Mouse (Mus musculus) megakaryocyte, embryonic 14.5 days (primary cell): ENCODE data around the gene Ice2. TPM values are rescaled to one million over a fixed set of nuclear protein-coding genes. Genes with fewer than 3 reads are reported as not detected.
A peak's percentile ranks its signal among the peaks of the same experiment; 100 is the strongest.

Source experiments
- H3K27me3 ChIP-seq: replicated peaks from 2 replicates; pipeline ENCODE3; 2012; ENCODE audit warnings: inconsistent platforms
- H3K36me3 ChIP-seq: replicated peaks from 2 replicates; pipeline ENCODE3; 2012; ENCODE audit warnings: low read length, inconsistent platforms, mixed read lengths
- H3K4me1 ChIP-seq: 2 replicates; pipeline ENCODE4 v1.6.1; 2012; ENCODE audit warnings: inconsistent platforms
- H3K4me3 ChIP-seq: replicated peaks from 2 replicates; pipeline ENCODE3; 2012; ENCODE audit warnings: moderate library complexity, mild to moderate bottlenecking, inconsistent platforms
- H3K9me3 ChIP-seq: 2 replicates; pipeline ENCODE4 v1.6.1; 2012; ENCODE audit warnings: inconsistent platforms
- FLI1 ChIP-seq: IDR thresholded peaks from 2 replicates; pipeline ENCODE4 v1.6.1; 2012; ENCODE audit warnings: low read length, inconsistent platforms, mixed read lengths
- GATA1 ChIP-seq: IDR thresholded peaks from 3 replicates; pipeline ENCODE4 v1.6.1; 2012; ENCODE audit warnings: mixed read lengths, low read length, inconsistent platforms, borderline replicate concordance
- polyA plus RNA-seq: library from polyadenylated mRNA; stranded (reverse); fragments of >175 nt; gene quantifications from 2 replicates; pipeline ENCODE4 v1.2.3, GENCODE M21; 2012; ENCODE audit warnings: low replicate concordance; ENCODE audit not compliant: insufficient read depth

Ice2 gene
- polyA plus RNA-seq, 1 experiment, result 0.39 TPM

DNA sequence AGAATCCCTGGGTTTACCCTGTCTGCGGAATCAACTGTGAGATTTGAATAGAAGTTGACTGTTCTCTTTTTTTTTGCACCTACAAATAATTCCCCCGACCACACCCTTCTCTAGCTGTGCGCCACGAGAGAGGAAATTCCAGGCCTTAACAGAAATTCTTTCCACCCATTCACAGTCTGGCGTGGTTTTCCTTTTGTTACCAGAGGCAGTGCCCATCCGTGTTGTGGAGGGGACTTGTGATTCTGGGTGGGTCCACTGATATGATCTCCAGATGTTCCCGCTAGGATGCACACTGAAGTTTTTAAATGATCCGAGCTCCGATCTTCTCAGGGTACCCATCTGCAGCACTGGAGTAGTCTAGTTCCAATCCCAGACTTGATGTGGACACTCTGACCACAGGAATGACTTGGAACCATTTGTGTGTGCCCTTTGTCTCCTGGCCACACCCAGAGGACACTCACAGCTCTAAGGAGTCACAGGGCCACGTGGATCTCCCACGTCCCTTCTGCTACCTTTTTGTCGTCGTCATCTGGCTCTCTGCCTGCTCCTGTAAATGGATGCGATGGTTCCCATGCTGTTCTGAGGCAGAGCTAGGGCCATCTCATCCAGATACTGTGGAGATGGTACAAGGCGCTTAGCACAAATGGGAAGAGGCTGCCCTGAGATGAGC is 58.8 kb downstream of the Ice2 start:
- peaks cover 2% of the 10 kb centered on the region; the same call in 1 of the 2 replicates for H3K9me3 ChIP-seq
- TF ChIP-seq GATA1 (no peak), FLI1 (no peak)
- peaks cover 66% of the 10 kb centered on the region for H3K27me3 ChIP-seq
- no peaks in the 10 kb centered on the region for H3K36me3 ChIP-seq
- H3K4me3 ChIP-seq, result peak overlapping the region; percentile 60
- H3K4me1 ChIP-seq, result peaks cover 48% of the 10 kb centered on the region

DNA sequence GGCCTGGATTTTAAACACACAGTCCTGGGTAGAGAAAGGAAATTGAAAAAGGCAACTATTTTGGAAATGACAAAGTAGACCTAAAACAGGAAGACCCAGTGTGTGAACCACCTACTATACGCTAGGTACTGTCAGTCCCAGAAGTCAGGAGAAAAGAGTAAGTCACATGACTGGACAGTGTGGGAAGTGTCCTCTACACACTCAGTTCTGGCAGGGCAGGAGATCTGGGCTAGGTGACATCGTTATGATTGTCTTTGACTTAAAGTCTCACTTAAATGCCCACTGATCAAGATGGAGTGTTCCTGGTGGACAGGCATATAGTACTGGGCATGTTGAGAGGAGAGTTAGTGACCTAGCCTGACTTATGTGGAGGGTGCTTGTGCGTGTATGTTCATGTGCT is 59.4 kb downstream of the Ice2 start:
- TF ChIP-seq GATA1, result no peak
- no peak for TF ChIP-seq FLI1
- no peaks in the 10 kb centered on the region for H3K36me3 ChIP-seq
- H3K9me3 ChIP-seq, result peaks cover 4% of the 10 kb centered on the region; the same call in 1 of the 2 replicates
- H3K4me3 ChIP-seq, result no peak overlapping the region
- peaks cover 48% of the 10 kb centered on the region for H3K4me1 ChIP-seq
- H3K27me3 ChIP-seq, result peaks cover 61% of the 10 kb centered on the region

DNA sequence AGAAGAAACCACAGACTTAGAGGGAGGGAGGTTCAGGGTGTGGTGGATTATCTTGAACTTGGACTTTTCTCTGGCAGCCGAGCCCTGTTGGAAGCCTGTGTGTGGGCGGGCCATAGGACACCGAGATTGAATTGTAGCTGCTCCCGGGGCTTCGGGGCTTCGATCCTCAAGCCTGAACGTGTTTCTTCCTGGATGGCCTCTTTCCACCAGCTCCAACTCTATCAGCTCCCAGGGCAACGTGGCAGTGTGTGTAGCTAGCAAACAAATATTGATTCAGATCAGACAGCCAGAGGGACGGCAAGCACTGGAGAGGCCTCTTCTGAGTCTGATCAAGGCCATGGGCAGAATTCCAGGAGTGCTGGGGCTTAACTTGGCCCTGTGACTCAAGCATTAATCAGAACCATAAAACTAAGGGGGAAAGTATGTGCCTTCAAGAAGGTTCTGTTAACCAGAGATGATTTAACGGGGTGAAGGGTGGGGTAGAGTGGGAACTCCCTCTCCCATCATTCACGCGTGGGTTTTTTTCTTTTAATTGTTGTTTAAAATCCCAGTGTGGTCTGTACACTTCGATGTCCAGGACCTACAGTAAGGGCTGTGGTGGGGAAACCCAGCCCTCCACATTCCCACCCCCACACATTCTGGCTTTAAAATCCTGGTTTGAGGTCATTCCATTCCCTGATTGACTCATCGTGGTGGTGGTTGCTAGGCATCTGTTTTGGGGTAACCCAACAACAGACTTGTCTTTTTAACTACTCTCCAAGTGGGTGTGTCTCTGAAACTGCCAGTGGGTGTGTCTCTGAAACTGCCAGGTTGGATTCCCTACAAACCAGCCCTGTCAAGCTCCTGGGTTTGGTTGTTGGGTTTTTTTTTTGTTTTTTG is 60.3 kb downstream of the Ice2 start:
- TF ChIP-seq FLI1 (no peak), GATA1 (no peak)
- H3K4me1 ChIP-seq, result peaks cover 52% of the 10 kb centered on the region
- H3K9me3 ChIP-seq, result peaks cover 4% of the 10 kb centered on the region; the same call in 1 of the 2 replicates

DNA sequence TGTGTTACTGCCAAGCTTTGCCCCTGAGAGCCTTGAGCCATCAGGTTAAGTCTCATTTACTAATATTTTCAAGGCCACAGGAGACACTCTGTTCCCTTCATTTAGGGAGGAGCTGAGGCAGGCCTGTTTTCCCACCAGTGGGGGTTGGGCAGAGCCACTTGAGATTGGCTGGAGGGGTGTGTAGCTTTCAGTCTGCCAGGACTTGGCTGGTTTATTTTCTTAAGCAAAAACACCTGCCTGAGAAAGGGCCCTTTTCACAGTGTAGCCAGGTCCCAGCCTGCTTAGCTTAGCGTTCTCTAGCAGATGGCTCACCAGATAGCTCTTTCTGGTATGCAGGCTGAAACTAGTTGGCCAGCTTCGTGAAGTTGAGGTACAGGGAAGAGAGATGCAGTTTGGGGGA is 61.3 kb downstream of the Ice2 start:
- Histone ChIP-seq H3K4me1 (peaks cover 46% of the 10 kb centered on the region), H3K27me3 (peaks cover 43% of the 10 kb centered on the region), H3K4me3 (no peak overlapping the region), H3K9me3 (peaks cover 4% of the 10 kb centered on the region; the same call in 1 of the 2 replicates), H3K36me3 (no peaks in the 10 kb centered on the region)
- TF ChIP-seq GATA1, result no peak
- TF ChIP-seq FLI1, result no peak

More for the DNA sequence above, 60.3 kb downstream of the Ice2 start:
- H3K27me3 ChIP-seq, result peaks cover 53% of the 10 kb centered on the region
- no peaks in the 10 kb centered on the region for H3K36me3 ChIP-seq
- no peak overlapping the region for H3K4me3 ChIP-seq

DNA sequence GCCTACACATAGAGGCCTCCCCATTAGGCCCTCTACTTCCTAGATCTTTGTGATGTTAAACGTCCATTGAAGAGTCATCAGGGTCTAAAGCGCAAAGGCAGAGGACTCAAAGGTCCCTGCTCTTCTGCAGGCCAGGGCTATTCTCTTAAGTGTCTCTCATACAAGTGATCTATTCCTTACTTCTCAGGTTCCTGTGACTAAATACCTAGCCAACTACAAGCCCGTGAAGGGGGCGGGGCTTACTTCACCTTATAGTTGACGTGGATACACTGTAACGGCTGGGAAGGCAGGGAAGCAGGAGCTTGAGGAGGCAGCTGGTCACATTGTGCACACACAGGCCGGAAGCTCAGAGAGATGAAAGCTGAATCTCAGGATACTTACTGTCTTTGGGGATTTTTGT is 62.2 kb downstream of the Ice2 start:
- Histone ChIP-seq H3K4me3 (no peak overlapping the region), H3K9me3 (peaks cover 4% of the 10 kb centered on the region; the same call in 1 of the 2 replicates), H3K4me1 (peaks cover 37% of the 10 kb centered on the region), H3K36me3 (no peaks in the 10 kb centered on the region), H3K27me3 (peaks cover 38% of the 10 kb centered on the region)
- TF ChIP-seq GATA1 (no peak), FLI1 (no peak)

DNA sequence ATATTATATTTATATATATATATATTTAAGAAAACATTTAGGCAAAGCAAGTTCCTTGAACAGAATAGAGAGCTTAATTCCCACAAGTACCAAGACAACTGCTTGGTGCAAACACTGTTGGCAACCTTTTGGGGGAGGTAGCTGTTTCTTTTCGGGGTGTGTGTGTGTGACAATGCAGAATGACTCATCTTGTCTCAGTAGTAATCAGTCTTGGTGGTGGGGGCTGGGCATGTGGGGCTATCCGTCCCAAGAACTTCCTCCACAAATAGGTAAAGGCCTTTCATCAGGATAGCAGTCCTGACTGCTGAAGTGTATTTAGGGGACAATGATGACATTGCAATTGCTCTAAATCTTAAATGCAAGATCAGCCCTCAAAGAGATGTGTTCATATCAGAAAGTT is 65.3 kb downstream of the Ice2 start:
- no peak for TF ChIP-seq GATA1
- TF ChIP-seq FLI1, result no peak
- peaks cover 27% of the 10 kb centered on the region for H3K4me1 ChIP-seq
- peaks cover 16% of the 10 kb centered on the region for H3K27me3 ChIP-seq
- H3K36me3 ChIP-seq, result no peaks in the 10 kb centered on the region
- H3K4me3 ChIP-seq, result no peak overlapping the region
- H3K9me3 ChIP-seq, result peaks cover 4% of the 10 kb centered on the region; the same call in 1 of the 2 replicates

DNA sequence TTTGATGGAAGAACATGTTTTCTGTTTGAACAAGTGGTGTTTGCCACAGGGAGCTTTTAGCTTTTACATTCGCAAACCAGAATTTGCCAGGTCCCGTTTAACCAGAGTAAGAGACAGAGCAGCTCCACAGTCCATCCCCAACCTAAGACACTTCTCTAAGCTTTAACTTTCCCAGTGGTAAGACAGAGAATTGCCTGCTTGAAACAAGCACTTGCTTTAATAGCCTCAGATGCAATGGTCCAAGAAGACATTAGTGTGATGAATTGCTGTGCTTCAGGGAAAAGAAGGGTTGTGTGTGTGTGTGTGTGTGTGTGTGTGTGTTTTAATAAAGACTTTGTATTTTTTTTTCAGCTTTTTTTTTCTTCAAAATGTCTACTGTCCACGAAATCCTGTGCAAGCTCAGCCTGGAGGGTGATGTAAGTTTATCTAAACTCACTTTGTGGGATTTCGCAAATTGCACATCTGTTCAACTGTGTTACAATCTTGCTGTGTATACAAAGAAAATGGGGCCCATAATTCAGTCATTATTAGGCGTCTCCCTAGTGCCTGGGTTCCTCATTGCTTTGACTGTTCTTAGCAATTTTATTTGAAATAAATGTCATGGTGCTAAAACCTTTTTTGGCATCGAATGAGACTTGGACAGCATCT is 66.5 kb downstream of the Ice2 start:
- Histone ChIP-seq H3K9me3 (0 out of 2 replicates have a peak, but pooled peaks cover 4% of the 10 kb centered on the region), H3K27me3 (peaks cover 14% of the 10 kb centered on the region), H3K4me3 (no peak overlapping the region), H3K36me3 (no peaks in the 10 kb centered on the region), H3K4me1 (peaks cover 28% of the 10 kb centered on the region)
- TF ChIP-seq FLI1, result no peak
- TF ChIP-seq GATA1, result no peak

DNA sequence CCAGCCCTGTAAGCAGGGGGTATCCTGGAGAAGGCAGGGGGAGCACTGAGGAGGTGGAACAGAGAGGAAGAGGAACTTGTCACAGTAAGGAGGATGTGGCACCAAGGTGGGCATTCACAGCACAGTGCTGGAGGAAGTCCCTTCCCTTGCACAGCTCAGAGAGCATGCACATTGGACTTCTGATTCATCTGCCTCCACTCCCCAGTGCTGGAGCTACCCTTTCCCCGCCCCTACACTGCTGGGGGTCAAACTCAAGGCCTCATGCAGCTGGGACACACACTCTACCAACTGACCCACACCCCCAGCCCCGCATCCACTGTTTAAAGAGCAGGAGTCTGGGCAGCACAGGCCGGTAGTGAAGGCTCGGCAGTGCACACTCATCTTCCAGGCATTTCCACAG is 68.4 kb downstream of the Ice2 start:
- peaks cover 17% of the 10 kb centered on the region for H3K27me3 ChIP-seq
- peak overlapping the region; percentile 16 for H3K4me3 ChIP-seq
- no peaks in the 10 kb centered on the region for H3K36me3 ChIP-seq
- 0 out of 2 replicates have a peak, but pooled peaks cover 4% of the 10 kb centered on the region for H3K9me3 ChIP-seq
- H3K4me1 ChIP-seq, result peaks cover 24% of the 10 kb centered on the region
- TF ChIP-seq GATA1 (no peak), FLI1 (no peak)

DNA sequence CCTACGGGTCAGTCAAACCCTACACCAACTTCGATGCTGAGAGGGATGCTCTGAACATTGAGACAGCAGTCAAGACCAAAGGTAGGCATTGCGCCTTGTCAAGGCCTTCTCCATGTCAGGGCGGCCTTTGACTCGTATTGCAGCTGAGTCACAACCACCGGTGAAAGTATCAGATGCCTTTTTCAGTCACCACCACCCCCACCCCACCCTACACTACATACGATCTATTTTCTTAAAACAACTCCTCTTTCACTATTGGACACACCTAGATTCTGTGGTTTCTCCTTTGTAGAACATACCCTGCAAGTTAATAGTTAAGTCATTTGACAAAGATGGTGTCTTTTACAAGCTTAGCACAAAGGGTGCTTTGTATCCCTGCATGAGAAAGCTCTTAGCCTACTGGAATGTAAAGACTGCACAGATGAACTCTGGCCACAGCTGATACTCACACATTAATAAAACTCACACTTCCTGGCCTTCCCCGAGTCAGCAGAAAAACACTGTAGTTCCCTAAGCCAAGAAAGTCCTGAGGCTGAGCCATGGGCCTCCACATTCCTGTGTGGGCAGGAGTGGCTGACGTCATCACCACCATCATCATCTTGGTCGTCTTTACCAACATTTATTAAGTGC is 69.7 kb downstream of the Ice2 start:
- H3K36me3 ChIP-seq, result no peaks in the 10 kb centered on the region
- TF ChIP-seq FLI1 (no peak), GATA1 (no peak)
- H3K27me3 ChIP-seq, result peaks cover 17% of the 10 kb centered on the region
- no peaks in the 10 kb centered on the region for H3K9me3 ChIP-seq
- peak overlapping the region; percentile 54 for H3K4me3 ChIP-seq
- peaks cover 24% of the 10 kb centered on the region for H3K4me1 ChIP-seq
